Mouse (Mus musculus) MEL (cell line): ENCODE measurements around the gene Spem2. TPM values are rescaled to one million over a fixed set of nuclear protein-coding genes. Genes with fewer than 3 reads are reported as not detected.

Source experiments
- DNase-seq: peaks from one replicate; pipeline ENCODE4 v3.0.0; 2011; ENCODE audit warnings: low read depth, low spot score
- H3K27ac ChIP-seq: 2 replicates; pipeline ENCODE4 v1.5.1; 2012; ENCODE audit warnings: low read depth, mild to moderate bottlenecking, control low read depth, low read length, moderate library complexity; ENCODE audit not compliant: control insufficient read depth
- H3K27me3 ChIP-seq, 2 experiments: fragments of 150-350 bp in 1 of 2; sonication (generic) in 1 of 2; 2 replicates each; pipeline ENCODE4 v1.6.1; 2012; ENCODE audit warnings: low read length in 2 of 2, mild to moderate bottlenecking in 2 of 2, improper control_type of control experiment in 1 of 2, moderate library complexity in 1 of 2; ENCODE audit not compliant: insufficient read depth in 2 of 2, control insufficient read depth in 1 of 2
- H3K36me3 ChIP-seq, 2 experiments: 2 replicates each; pipeline ENCODE4 v1.6.1; 2012 to 2014; ENCODE audit warnings: low read length in 2 of 2, improper control_type of control experiment in 1 of 2, inconsistent platforms in 1 of 2, mild to moderate bottlenecking in 1 of 2; ENCODE audit not compliant: insufficient read depth in 2 of 2, control insufficient read depth in 1 of 2
- H3K4me1 ChIP-seq, 2 experiments: fragments of 150-350 bp in 1 of 2; sonication (generic) in 1 of 2; 2 replicates each; pipeline ENCODE4 v1.6.1; 2012; ENCODE audit warnings: low read length in 2 of 2, improper control_type of control experiment in 1 of 2, mild to moderate bottlenecking in 1 of 2; ENCODE audit not compliant: insufficient read depth in 2 of 2, control insufficient read depth in 1 of 2
- H3K4me3 ChIP-seq, 2 experiments: fragments of 150-350 bp in 1 of 2; sonication (generic) in 1 of 2; 2 replicates each; pipeline ENCODE4 v1.5.1; 2012; ENCODE audit warnings: low read depth in 2 of 2, low read length in 2 of 2, mild to moderate bottlenecking in 2 of 2, moderate library complexity in 2 of 2, control low read depth in 1 of 2, improper control_type of control experiment in 1 of 2; ENCODE audit not compliant: control insufficient read depth in 1 of 2, insufficient read depth in 1 of 2
- H3K79me2 ChIP-seq: 2 replicates; pipeline ENCODE4 v1.6.1; 2012; ENCODE audit warnings: mild to moderate bottlenecking, low read length, moderate library complexity; ENCODE audit not compliant: control insufficient read depth, poor library complexity, insufficient read depth
- H3K9ac ChIP-seq: 2 replicates; pipeline ENCODE4 v1.6.1; 2012; ENCODE audit warnings: low read depth, mild to moderate bottlenecking, control low read depth, low read length, moderate library complexity; ENCODE audit not compliant: control insufficient read depth, poor library complexity, severe bottlenecking
- H3K9me3 ChIP-seq: fragments of 150-350 bp; sonication (generic); replicated peaks from 2 replicates; pipeline ENCODE4 v1.6.1; 2012; ENCODE audit warnings: mild to moderate bottlenecking, low read length, improper control_type of control experiment, moderate library complexity; ENCODE audit not compliant: insufficient read depth
- BHLHE40 ChIP-seq: IDR thresholded peaks from 2 replicates; pipeline ENCODE4 v1.6.1; 2012; ENCODE audit warnings: low read depth, mild to moderate bottlenecking, inconsistent platforms, low read length, improper control_type of control experiment, borderline replicate concordance
- CHD1 ChIP-seq: IDR thresholded peaks from 2 replicates; pipeline ENCODE4 v1.6.1; 2012; ENCODE audit warnings: low read depth, mild to moderate bottlenecking, inconsistent platforms, low read length, improper control_type of control experiment
- CTCF ChIP-seq, 3 experiments: IDR thresholded peaks in 2 of 3; conservative IDR thresholded peaks in 1 of 3; 2 replicates each; pipeline ENCODE4 v1.5.1; 2011 to 2012; ENCODE audit warnings: low read length in 3 of 3, low read depth in 2 of 3, mild to moderate bottlenecking in 2 of 3, improper control_type of control experiment in 1 of 3, inconsistent platforms in 1 of 3, mixed read lengths in 1 of 3, moderate library complexity in 1 of 3; ENCODE audit not compliant: control insufficient read depth in 1 of 3, insufficient read depth in 1 of 3, poor library complexity in 1 of 3, severe bottlenecking in 1 of 3
- E2F4 ChIP-seq: IDR thresholded peaks from 2 replicates; pipeline ENCODE4 v1.6.1; 2011; ENCODE audit warnings: low read depth, low read length, improper control_type of control experiment, borderline replicate concordance
- EP300 ChIP-seq, 2 experiments: IDR thresholded peaks; 2 replicates each; pipeline ENCODE4 v1.6.1; 2011; ENCODE audit warnings: improper control_type of control experiment in 2 of 2, low read length in 2 of 2, low read depth in 1 of 2, mild to moderate bottlenecking in 1 of 2
- GABPA ChIP-seq: IDR thresholded peaks from 2 replicates; pipeline ENCODE4 v1.6.1; 2012; ENCODE audit warnings: low read depth, mild to moderate bottlenecking, inconsistent platforms, low read length, improper control_type of control experiment, moderate library complexity
- JUND ChIP-seq: IDR thresholded peaks from 2 replicates; pipeline ENCODE4 v1.6.1; 2011; ENCODE audit warnings: low read depth, mild to moderate bottlenecking, improper control_type of control experiment, low read length
- KAT2A ChIP-seq: conservative IDR thresholded peaks from 2 replicates; pipeline ENCODE4 v1.6.1; 2012; ENCODE audit warnings: low read depth, low read length, improper control_type of control experiment, inconsistent platforms
- MAX ChIP-seq: IDR thresholded peaks from 2 replicates; pipeline ENCODE4 v1.6.1; 2011; ENCODE audit warnings: low read length, improper control_type of control experiment
- MAZ ChIP-seq: IDR thresholded peaks from 2 replicates; pipeline ENCODE4 v1.6.1; 2012; ENCODE audit warnings: low read depth, mild to moderate bottlenecking, inconsistent platforms, low read length, improper control_type of control experiment
- MEF2A ChIP-seq: IDR thresholded peaks from 2 replicates; pipeline ENCODE4 v1.6.1; 2014; ENCODE audit warnings: low read depth, mild to moderate bottlenecking, inconsistent platforms, low read length, improper control_type of control experiment; ENCODE audit not compliant: poor library complexity, insufficient replicate concordance, severe bottlenecking; ENCODE audit errors: extremely low read depth
- MXI1 ChIP-seq: IDR thresholded peaks from 2 replicates; pipeline ENCODE4 v1.6.1; 2011; ENCODE audit warnings: mild to moderate bottlenecking, low read depth, low read length, improper control_type of control experiment
- MYC ChIP-seq: IDR thresholded peaks from 2 replicates; pipeline ENCODE4 v1.6.1; 2011; ENCODE audit warnings: low read depth, mild to moderate bottlenecking, low read length, improper control_type of control experiment, moderate library complexity
- NELFE ChIP-seq: IDR thresholded peaks from 2 replicates; pipeline ENCODE4 v1.6.1; 2011; ENCODE audit warnings: low read depth, low read length, improper control_type of control experiment
- NRF1 ChIP-seq: IDR thresholded peaks from 2 replicates; pipeline ENCODE4 v1.6.1; 2014; ENCODE audit warnings: low read depth, mild to moderate bottlenecking, inconsistent platforms, low read length, improper control_type of control experiment, moderate library complexity; ENCODE audit not compliant: poor library complexity, insufficient read depth, severe bottlenecking
- POLR2A ChIP-seq, 2 experiments: IDR thresholded peaks; 2 replicates each; pipeline ENCODE4 v1.6.1; 2011 to 2012; ENCODE audit warnings: low read length in 2 of 2, mild to moderate bottlenecking in 2 of 2, control low read depth in 1 of 2, improper control_type of control experiment in 1 of 2, low read depth in 1 of 2, moderate library complexity in 1 of 2; ENCODE audit not compliant: control insufficient read depth in 1 of 2, insufficient read depth in 1 of 2, poor library complexity in 1 of 2
- SIN3A ChIP-seq: IDR thresholded peaks from 2 replicates; pipeline ENCODE4 v1.6.1; 2012; ENCODE audit warnings: low read length, improper control_type of control experiment, inconsistent platforms
- TCF12 ChIP-seq: IDR thresholded peaks from 2 replicates; pipeline ENCODE4 v1.6.1; 2014; ENCODE audit warnings: low read depth, mild to moderate bottlenecking, inconsistent platforms, low read length, improper control_type of control experiment, moderate library complexity
- UBTF ChIP-seq: IDR thresholded peaks from 2 replicates; pipeline ENCODE4 v1.6.1; 2012; ENCODE audit warnings: low read depth, mild to moderate bottlenecking, inconsistent platforms, low read length, improper control_type of control experiment, moderate library complexity, borderline replicate concordance; ENCODE audit not compliant: insufficient read depth
- USF2 ChIP-seq, 2 experiments: IDR thresholded peaks; 2 replicates each; pipeline ENCODE4 v1.6.1; 2011 to 2012; ENCODE audit warnings: improper control_type of control experiment in 2 of 2, low read length in 2 of 2, borderline replicate concordance in 1 of 2, inconsistent platforms in 1 of 2, low read depth in 1 of 2, mild to moderate bottlenecking in 1 of 2; ENCODE audit not compliant: insufficient read depth in 1 of 2
- ZC3H11A ChIP-seq: IDR thresholded peaks from 2 replicates; pipeline ENCODE4 v1.6.1; 2012; ENCODE audit warnings: low read depth, mild to moderate bottlenecking, inconsistent platforms, low read length, improper control_type of control experiment
- ZMIZ1 ChIP-seq: IDR thresholded peaks from 2 replicates; pipeline ENCODE4 v1.6.1; 2012; ENCODE audit warnings: low read depth, mild to moderate bottlenecking, inconsistent platforms, low read length, improper control_type of control experiment, moderate library complexity
- polyA plus RNA-seq, 2 experiments: library from polyadenylated mRNA; stranded (reverse) in 1 of 2; unstranded in 1 of 2; fragments of >175 nt in 1 of 2; fragments of >200 nt in 1 of 2; gene quantifications; 2 replicates each; pipeline versions ENCODE4 v1.2.1 to v1.2.4; 2012; ENCODE audit warnings: low replicate concordance in 2 of 2, low read depth in 1 of 2; ENCODE audit not compliant: insufficient read length in 2 of 2, insufficient read depth in 1 of 2, missing spikeins in 1 of 2
- total RNA-seq: library from RNA; depleted of rRNA; stranded (reverse); fragments of 300-350 nt; gene quantifications from 2 replicates; pipeline ENCODE4 v1.2.3, GENCODE M21; 2012

Spem2 gene
- total and polyA plus RNA-seq, 3 experiments: not detected

DNA sequence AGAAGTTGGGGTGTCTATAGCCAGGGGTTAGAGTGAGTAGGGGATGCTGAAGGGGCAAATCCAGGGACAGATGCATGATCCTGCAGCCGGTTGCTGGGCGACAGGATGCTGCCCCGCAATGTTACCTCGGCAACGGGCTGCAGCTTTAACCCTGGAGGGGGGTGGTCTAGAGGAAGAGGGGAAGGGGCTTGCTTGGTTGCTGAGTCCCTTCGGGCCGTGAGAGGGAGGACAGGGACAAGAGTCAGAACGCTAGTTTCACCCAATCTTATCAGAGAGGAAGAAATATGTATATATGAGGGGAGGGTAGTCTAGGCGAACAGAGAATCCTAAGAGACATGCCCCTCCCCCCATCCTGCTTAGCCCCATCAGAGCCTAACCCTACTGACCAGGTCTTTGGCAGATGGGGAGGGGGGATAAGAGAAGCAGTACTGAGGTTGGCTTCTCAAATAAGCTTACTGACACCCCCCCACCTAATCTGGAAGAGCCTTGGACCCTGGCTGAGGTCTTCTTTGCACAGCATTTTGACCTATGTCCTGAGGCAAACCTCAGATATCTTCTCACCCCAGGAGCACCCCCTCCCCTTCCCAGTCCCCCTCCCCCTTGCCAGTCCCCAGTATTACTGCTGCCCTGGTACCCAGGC, 17.2 kb upstream of the Spem2 start:
- DNase-seq: peak; percentile 34
- TF ChIP-seq CHD1 (no peak), MXI1 (no peak), NELFE (no peak), ZC3H11A (no peak), EP300 (IDR thresholded peaks at IDR 0.05; ENCODE audit: low read depth in 1 of 2, low read length in 2 of 2) (no peak), USF2 (IDR thresholded peaks at IDR 0.05; ENCODE audit: borderline replicate concordance in 1 of 2, insufficient read depth in 1 of 2, low read depth in 1 of 2, low read length in 2 of 2) (no peak), TCF12 (no peak), KAT2A (no peak), MAZ (no peak), NRF1 (no peak), ZMIZ1 (no peak), E2F4 (no peak), MAX (no peak), BHLHE40 (no peak), MEF2A (no peak), JUND (no peak)
- H3K27ac ChIP-seq: no peak overlapping the region
- H3K4me3 ChIP-seq: peak overlapping the region in 1 of 2 experiments; percentile 55; a peak in 1 of 4 replicates
- peaks cover 10 to 28% of the 10 kb centered on the region in 2 experiments for H3K4me1 ChIP-seq
- peaks cover 1% of the 10 kb centered on the region; the same call in 1 of the 2 replicates for H3K79me2 ChIP-seq
- H3K9ac ChIP-seq: peak overlapping the region; percentile 66
- no peaks in the 10 kb centered on the region for H3K9me3 ChIP-seq
- no peaks in the 10 kb centered on the region; a peak in 1 of 4 replicates for H3K27me3 ChIP-seq
- H3K36me3 ChIP-seq: peaks cover 0 to 14% of the 10 kb centered on the region in 2 experiments; a peak in 2 of 4 replicates

GRCm38 (mm10) chr11:69834001-69834549, 15.8 kb upstream of the Spem2 start:
- Histone ChIP-seq H3K9me3 (no peaks in the 10 kb centered on the region), H3K4me3 (peak overlapping the region; percentile 47 to 55), H3K79me2 (peaks cover 1% of the 10 kb centered on the region; the same call in 1 of the 2 replicates), H3K27ac (peak overlapping the region; percentile 46), H3K27me3 (no peaks in the 10 kb centered on the region; a peak in 1 of 4 replicates), H3K4me1 (peaks cover 8 to 25% of the 10 kb centered on the region in 2 experiments), H3K9ac (peak overlapping the region; percentile 74), H3K36me3 (peaks cover 2 to 11% of the 10 kb centered on the region in 2 experiments; a peak in 2 of 4 replicates)
- TF ChIP-seq NELFE (peak; percentile 74), MAX (peak; percentile 90), GABPA (no peak), CTCF (IDR thresholded peaks at IDR 0.05 in 2 of 3, conservative IDR thresholded peaks at IDR 0.05 in 1 of 3; ENCODE audit: control insufficient read depth in 1 of 3, insufficient read depth in 1 of 3, low read depth in 2 of 3, low read length in 3 of 3, poor library complexity in 1 of 3, severe bottlenecking in 1 of 3) (peak in 1 of 3 experiments; percentile 8; a peak in 1 of 6 replicates), UBTF (peak; percentile 80), MYC (peak; percentile 57), MXI1 (peak; percentile 89; the same call in 1 of the 2 replicates), MAZ (peak; percentile 91; the same call in 1 of the 2 replicates), BHLHE40 (no peak), SIN3A (no peak), CHD1 (peak; percentile 26; the same call in 1 of the 2 replicates), POLR2A (IDR thresholded peaks at IDR 0.05; ENCODE audit: control insufficient read depth in 1 of 2, insufficient read depth in 1 of 2, low read depth in 1 of 2, low read length in 2 of 2, poor library complexity in 1 of 2) (peak; percentile 69 to 93; a peak in 3 of 4 replicates)
- peak; percentile 88 for DNase-seq
